ENCODE assay signal across 8 mouse cellular contexts in the genomic region with DNA sequence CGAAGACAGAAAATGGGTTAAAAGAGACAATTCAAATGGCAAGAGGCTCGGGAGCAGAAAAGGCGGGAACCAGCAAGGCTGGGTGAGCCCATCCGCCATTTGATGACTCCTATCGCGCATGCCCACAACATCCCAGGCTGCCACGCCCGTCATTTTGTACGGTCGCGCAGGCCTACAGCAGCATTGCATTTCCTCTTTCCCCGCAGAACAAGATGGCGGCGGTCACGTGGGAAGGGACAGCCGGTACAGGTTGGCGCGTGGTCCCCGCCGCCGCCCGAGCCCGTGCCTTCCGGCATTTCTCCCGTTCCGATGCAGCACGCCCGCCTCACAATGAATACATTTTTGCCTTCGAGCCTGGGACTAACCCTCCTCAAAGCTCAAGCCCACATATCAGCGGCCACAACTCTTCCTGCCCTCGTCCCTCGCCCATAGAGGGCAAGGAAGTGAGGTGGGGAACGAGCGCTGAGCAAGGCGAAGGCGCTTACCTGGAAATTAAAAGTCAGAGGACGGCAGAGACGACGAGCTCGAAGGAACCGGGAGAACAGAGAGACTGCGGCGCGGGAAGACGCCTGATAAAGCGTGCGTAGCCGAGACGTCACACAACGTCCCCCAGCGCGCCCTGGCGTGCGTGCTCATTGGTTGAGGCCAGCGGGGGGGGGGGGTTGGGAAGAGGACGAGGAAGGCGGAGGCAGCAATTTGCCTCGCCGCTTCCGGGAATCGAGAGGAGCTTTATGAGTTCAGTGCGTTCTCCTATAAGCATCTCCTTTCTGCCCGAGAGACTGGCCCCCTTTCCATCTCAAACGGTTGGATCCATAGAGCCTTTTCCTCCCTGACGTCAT. TPM values are rescaled to one million over a fixed set of nuclear protein-coding genes. Genes with fewer than 3 reads are reported as not detected.
A peak's percentile ranks its signal among the peaks of the same experiment; 100 is the strongest.
DNase-seq lines count a peak whose midpoint lies in the region; ATAC-seq and TF ChIP-seq lines count a peak whose summit lies in the region.

Rbm3 (minus strand) TSS at position 728 of the 839 bp plus-strand sequence.

- peak within 1 kb of the TSS; percentile 83 for H3K9ac ChIP-seq in forebrain, embryonic 13.5 days
- peak within 1 kb of the TSS; percentile 74 for H3K9ac ChIP-seq in liver, postnatal 0 days (replicated peaks)
- peak within 1 kb of the TSS; percentile 78 for H3K9ac ChIP-seq in neural tube, embryonic 14.5 days (replicated peaks; ENCODE audit: low read depth, low read length)

- H3K4me3 ChIP-seq in E14TG2a.4 (replicated peaks; ENCODE audit: low read length), result peak within 1 kb of the TSS; percentile 88
- peak within 1 kb of the TSS; percentile 59 for H3K4me3 ChIP-seq in forebrain, embryonic 13.5 days
- peak within 1 kb of the TSS; percentile 62 for H3K4me3 ChIP-seq in liver, postnatal 0 days (ENCODE audit: low read depth, low read length)
- peak within 1 kb of the TSS; percentile 56 for H3K4me3 ChIP-seq in neural tube, embryonic 14.5 days (ENCODE audit: low read depth, low read length)

- 16% methylated on average over 64 of the region's 65 CpGs for WGBS in forebrain, embryonic 13.5 days
- WGBS in large intestine, adult 2 months, result 18% methylated on average over 55 of the region's 65 CpGs
- 26% methylated on average over 58 of the region's 65 CpGs for WGBS in liver, postnatal 0 days (ENCODE audit: insufficient replicate concordance)
- 13% methylated on average over 56 of the region's 65 CpGs for WGBS in neural tube, embryonic 14.5 days

- no peaks in the 10 kb centered on the region for H3K9me3 ChIP-seq in E14TG2a.4 (ENCODE audit: low read length)
- H3K9me3 ChIP-seq in forebrain, embryonic 13.5 days (replicated peaks), result no peaks in the 10 kb centered on the region
- H3K9me3 ChIP-seq in liver, postnatal 0 days (ENCODE audit: low read length), result no peaks in the 10 kb centered on the region
- H3K9me3 ChIP-seq in neural tube, embryonic 14.5 days (ENCODE audit: control insufficient read depth, low read length), result no peaks in the 10 kb centered on the region

- H3K4me1 ChIP-seq in E14TG2a.4 (replicated peaks; ENCODE audit: low read depth, low read length), result peaks cover 25% of the 10 kb centered on the region
- H3K4me1 ChIP-seq in forebrain, embryonic 13.5 days, result peaks cover 17% of the 10 kb centered on the region
- no peaks in the 10 kb centered on the region for H3K4me1 ChIP-seq in liver, postnatal 0 days (ENCODE audit: insufficient read depth)
- H3K4me1 ChIP-seq in neural tube, embryonic 14.5 days (ENCODE audit: control insufficient read depth, insufficient read depth, low read length), result 0 out of 2 replicates have a peak, but pooled peaks cover 5% of the 10 kb centered on the region

- TF ChIP-seq CTCF in E14TG2a.4 (conservative IDR thresholded peaks at IDR 0.05; ENCODE audit: low read length), result no peak
- TF ChIP-seq CTCF in liver, postnatal 0 days (IDR thresholded peaks at IDR 0.05; ENCODE audit: low read depth), result no peak

- H3K27me3 ChIP-seq in E14TG2a.4 (ENCODE audit: insufficient read depth, low read length), result no peaks in the 10 kb centered on the region
- H3K27me3 ChIP-seq in forebrain, embryonic 13.5 days, result no peaks in the 10 kb centered on the region
- H3K27me3 ChIP-seq in liver, postnatal 0 days (ENCODE audit: insufficient read depth, low read length), result no peaks in the 10 kb centered on the region
- no peaks in the 10 kb centered on the region for H3K27me3 ChIP-seq in neural tube, embryonic 14.5 days (ENCODE audit: control insufficient read depth, insufficient read depth, low read length)

- peak; percentile 96 for ATAC-seq in forebrain, embryonic 13.5 days
- peak; percentile 96 for ATAC-seq in liver, postnatal 0 days
- peak; percentile 95 for ATAC-seq in neural tube, embryonic 14.5 days (ENCODE audit: low read depth)

- DNase-seq in c-Kit-positive CD71-positive TER-119-positive erythroid progenitor cells, embryonic 14.5 days (ENCODE audit: low spot score), result peak; percentile 80
- peak; percentile 86 to 90 for DNase-seq in heart, postnatal 10 days
- no peak for DNase-seq in large intestine, adult 2 months (ENCODE audit: low read depth, low spot score)
- peak; percentile 88 for DNase-seq in liver, postnatal 0 days
- DNase-seq in testis, postnatal 10 days (ENCODE audit: low spot score), result peak; percentile 82

- H3K4me2 ChIP-seq in forebrain, embryonic 13.5 days, result peak within 1 kb of the TSS; percentile 86
- peak within 1 kb of the TSS; percentile 78 for H3K4me2 ChIP-seq in liver, postnatal 0 days (ENCODE audit: low read depth, low read length)
- peak within 1 kb of the TSS; percentile 50 for H3K4me2 ChIP-seq in neural tube, embryonic 14.5 days (ENCODE audit: low read depth, low read length)

- peaks cover 47% of the 10 kb centered on the region for H3K36me3 ChIP-seq in E14TG2a.4 (ENCODE audit: insufficient read depth, low read length)
- peaks cover 31% of the 10 kb centered on the region for H3K36me3 ChIP-seq in forebrain, embryonic 13.5 days (ENCODE audit: poor library complexity, severe bottlenecking)
- peaks cover 33% of the 10 kb centered on the region for H3K36me3 ChIP-seq in liver, postnatal 0 days (replicated peaks; ENCODE audit: insufficient read depth, low read length)
- H3K36me3 ChIP-seq in neural tube, embryonic 14.5 days (ENCODE audit: control insufficient read depth, insufficient read depth, low read length), result peaks cover 11% of the 10 kb centered on the region; the same call in 1 of the 2 replicates

- TF ChIP-seq EP300 in liver, postnatal 0 days (IDR thresholded peaks at IDR 0.05; ENCODE audit: low read depth), result no peak

- intact Hi-C loops in heart, postnatal 10 days (cut with DNase I), result no loop called here

- H3K27ac ChIP-seq in forebrain, embryonic 13.5 days, result peak within 1 kb of the TSS; percentile 97
- peak within 1 kb of the TSS; percentile 98 for H3K27ac ChIP-seq in liver, postnatal 0 days (ENCODE audit: low read depth)
- peak within 1 kb of the TSS; percentile 97 for H3K27ac ChIP-seq in neural tube, embryonic 14.5 days (ENCODE audit: low read depth, low read length)

RNA-seq across cellular contexts. Expression of gene Rbm3, which starts in this region (rescaled TPM):
- polyA plus RNA-seq in forebrain, embryonic 13.5 days (2015; fragmentation: Nextera tagmentation; extraction: Ambion mirVana), result 483 and 515 TPM in 2 replicates
- total RNA-seq in heart, postnatal 10 days (2021), result 100 to 1,000 TPM; 341 to 398 TPM
- 76.6 and 101 TPM in 2 replicates for polyA plus RNA-seq in large intestine, adult 2 months (2012; rRNA removed)
- 413 and 415 TPM in 2 replicates for polyA plus RNA-seq in liver, postnatal 0 days (2015; fragmentation: Nextera tagmentation; extraction: Ambion mirVana)
- polyA plus RNA-seq in neural tube, embryonic 14.5 days (2014; fragmentation: Nextera tagmentation; extraction: Ambion mirVana), result 379 and 383 TPM in 2 replicates
